Mouse (Mus musculus) stomach, embryonic 15.5 days (tissue): ENCODE data around the gene Ints5. TPM values are rescaled to one million over a fixed set of nuclear protein-coding genes. Genes with fewer than 3 reads are reported as not detected.

Source experiments
- ATAC-seq: fragments of 200-750 bp; cut with Nextera tagmentation; 2 replicates; pipeline ENCODE4 v1.8.0; 2017; ENCODE audit warnings: low read depth, moderate number of reproducible peaks, moderate TSS enrichment; ENCODE audit not compliant: insufficient read depth, low FRiP score
- H3K27ac ChIP-seq: fragments of 300-500 bp; sonication (generic); 2 replicates; pipeline ENCODE4 v1.5.1; 2015; ENCODE audit warnings: mild to moderate bottlenecking, inconsistent platforms
- H3K27me3 ChIP-seq: fragments of 300-500 bp; sonication (generic); replicated peaks from 2 replicates; pipeline ENCODE4 v1.6.1; 2015; ENCODE audit warnings: inconsistent platforms
- H3K36me3 ChIP-seq: fragments of 300-500 bp; sonication (generic); 2 replicates; pipeline ENCODE4 v1.6.1; 2015; ENCODE audit warnings: inconsistent platforms
- H3K4me1 ChIP-seq: fragments of 300-500 bp; sonication (generic); 2 replicates; pipeline ENCODE4 v1.6.1; 2015; ENCODE audit warnings: inconsistent platforms
- H3K4me2 ChIP-seq: fragments of 300-500 bp; sonication (generic); 2 replicates; pipeline ENCODE4 v1.6.1; 2015; ENCODE audit warnings: mild to moderate bottlenecking, inconsistent platforms
- H3K4me3 ChIP-seq: fragments of 300-500 bp; sonication (generic); replicated peaks from 2 replicates; pipeline ENCODE4 v1.5.1; 2015; ENCODE audit warnings: inconsistent platforms
- H3K9ac ChIP-seq: fragments of 300-500 bp; sonication (generic); 2 replicates; pipeline ENCODE4 v1.6.1; 2015; ENCODE audit warnings: inconsistent platforms
- H3K9me3 ChIP-seq: fragments of 300-500 bp; sonication (generic); 2 replicates; pipeline ENCODE4 v1.6.1; 2016; ENCODE audit warnings: inconsistent platforms
- WGBS: fragments of 180-500 bp; shearing (Covaris S2); methylation state at CpG from one replicate; pipeline ENCODE4 v1.1.7; 2015; 5-methylcytosine and 5-hydroxymethylcytosine counted together
- polyA plus RNA-seq: library from polyadenylated mRNA; unstranded; fragments of >200 nt; fragmentation: Nextera tagmentation; extraction: Ambion mirVana; gene quantifications from 2 replicates; pipeline ENCODE4 v1.2.1, GENCODE M21; 2015

The Ints5 gene
- polyA plus RNA-seq, 1 experiment from 2014 or later, result 36.8 TPM

DNA sequence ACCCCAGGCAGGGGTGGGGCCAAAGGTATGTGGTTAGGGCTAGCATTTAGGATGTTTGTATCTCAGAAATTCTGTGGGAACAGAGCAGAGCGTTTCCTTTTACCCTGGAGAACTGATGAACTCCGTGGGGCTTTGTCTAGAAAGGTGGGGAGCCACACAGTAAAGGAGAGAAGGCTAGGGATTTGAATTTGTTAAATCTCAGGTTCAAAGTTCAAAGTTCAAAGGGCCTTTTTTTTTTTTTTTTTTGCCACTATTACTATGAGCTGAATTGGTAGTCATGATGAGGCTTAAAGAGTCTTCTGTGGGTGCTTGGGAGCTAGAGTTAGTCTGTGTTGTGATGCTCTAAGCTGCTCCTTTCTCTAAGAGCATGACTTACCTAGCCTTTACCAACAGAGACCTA lies 43.9 kb downstream of the Ints5 start:
- Histone ChIP-seq H3K9ac (no peak overlapping the region), H3K27me3 (no peaks in the 10 kb centered on the region), H3K4me1 (peaks cover 8% of the 10 kb centered on the region), H3K4me2 (no peak overlapping the region), H3K36me3 (peaks cover 35% of the 10 kb centered on the region), H3K27ac (no peak overlapping the region), H3K9me3 (no peaks in the 10 kb centered on the region), H3K4me3 (no peak overlapping the region)
- 89% methylated on average over 2 of the region's 2 CpGs for WGBS
- ATAC-seq, result no peak

DNA sequence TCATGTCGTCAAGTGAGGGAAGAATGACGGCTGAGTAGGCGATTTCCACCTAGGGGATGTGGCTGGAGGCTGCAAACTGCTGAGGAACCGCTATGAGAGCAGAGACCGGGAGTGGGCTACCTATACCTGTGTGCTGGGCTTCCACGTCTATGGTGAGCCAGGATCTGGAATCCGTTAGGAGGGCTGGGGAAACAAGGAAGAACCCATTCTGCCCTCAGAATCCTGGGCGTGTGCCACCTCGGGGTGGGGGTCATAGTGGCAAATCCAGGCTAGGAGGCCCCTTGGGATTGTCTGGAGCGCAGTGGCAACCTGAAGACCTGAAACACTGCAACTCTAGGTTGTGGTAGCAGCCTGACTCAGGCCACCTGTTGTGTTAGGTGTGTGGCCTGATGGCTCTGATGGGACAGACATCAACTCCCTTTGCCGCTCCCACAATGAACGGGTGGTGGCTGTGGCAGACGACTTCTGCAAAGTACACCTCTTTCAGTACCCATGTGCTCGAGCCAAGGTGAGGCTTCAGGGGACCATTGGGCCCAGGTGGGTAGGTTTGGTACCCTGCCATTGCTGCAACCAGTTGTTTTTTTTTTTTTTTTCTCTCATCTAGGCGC lies 47.8 kb downstream of the Ints5 start:
- peak overlapping the region; percentile 98; the same call in 1 of the 2 replicates for H3K27ac ChIP-seq
- H3K4me3 ChIP-seq, result no peak overlapping the region
- 76% methylated on average over 15 of the region's 15 CpGs for WGBS
- H3K27me3 ChIP-seq, result no peaks in the 10 kb centered on the region
- H3K4me2 ChIP-seq, result peak overlapping the region; percentile 67; the same call in 1 of the 2 replicates
- 0 out of 2 replicates have a peak overlapping the region, but pooled peaks have one; percentile 50 for H3K9ac ChIP-seq
- peaks cover 21% of the 10 kb centered on the region for H3K36me3 ChIP-seq
- peaks cover 30% of the 10 kb centered on the region for H3K4me1 ChIP-seq
- no peaks in the 10 kb centered on the region for H3K9me3 ChIP-seq
- ATAC-seq, result no peak

DNA sequence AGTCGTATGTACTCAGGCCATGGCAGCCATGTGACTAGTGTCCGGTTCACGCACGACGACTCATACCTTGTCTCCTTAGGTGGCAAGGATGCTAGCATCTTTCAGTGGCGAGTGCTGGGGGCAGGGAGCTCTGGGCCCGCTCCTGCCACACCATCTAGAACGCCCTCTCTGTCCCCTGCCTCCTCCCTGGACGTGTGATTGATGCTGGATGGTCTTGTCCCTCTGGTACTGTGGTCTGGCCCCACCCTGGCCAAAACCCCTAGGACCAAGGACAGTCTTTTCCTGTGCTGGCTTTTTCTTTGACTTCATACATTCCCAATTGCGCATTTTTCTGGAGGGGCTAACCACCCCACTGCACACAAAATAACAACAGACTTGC lies 48.3 kb downstream of the Ints5 start:
- H3K36me3 ChIP-seq, result peaks cover 26% of the 10 kb centered on the region
- H3K9me3 ChIP-seq, result no peaks in the 10 kb centered on the region
- no peak for ATAC-seq
- peaks cover 30% of the 10 kb centered on the region for H3K4me1 ChIP-seq
- peak overlapping the region; percentile 96 for H3K4me3 ChIP-seq
- H3K27ac ChIP-seq, result peak overlapping the region; percentile 98
- peak overlapping the region; percentile 67 for H3K4me2 ChIP-seq
- peak overlapping the region; percentile 50; the same call in 1 of the 2 replicates for H3K9ac ChIP-seq
- WGBS, result 29% methylated on average over 10 of the region's 10 CpGs
- H3K27me3 ChIP-seq, result no peaks in the 10 kb centered on the region

DNA sequence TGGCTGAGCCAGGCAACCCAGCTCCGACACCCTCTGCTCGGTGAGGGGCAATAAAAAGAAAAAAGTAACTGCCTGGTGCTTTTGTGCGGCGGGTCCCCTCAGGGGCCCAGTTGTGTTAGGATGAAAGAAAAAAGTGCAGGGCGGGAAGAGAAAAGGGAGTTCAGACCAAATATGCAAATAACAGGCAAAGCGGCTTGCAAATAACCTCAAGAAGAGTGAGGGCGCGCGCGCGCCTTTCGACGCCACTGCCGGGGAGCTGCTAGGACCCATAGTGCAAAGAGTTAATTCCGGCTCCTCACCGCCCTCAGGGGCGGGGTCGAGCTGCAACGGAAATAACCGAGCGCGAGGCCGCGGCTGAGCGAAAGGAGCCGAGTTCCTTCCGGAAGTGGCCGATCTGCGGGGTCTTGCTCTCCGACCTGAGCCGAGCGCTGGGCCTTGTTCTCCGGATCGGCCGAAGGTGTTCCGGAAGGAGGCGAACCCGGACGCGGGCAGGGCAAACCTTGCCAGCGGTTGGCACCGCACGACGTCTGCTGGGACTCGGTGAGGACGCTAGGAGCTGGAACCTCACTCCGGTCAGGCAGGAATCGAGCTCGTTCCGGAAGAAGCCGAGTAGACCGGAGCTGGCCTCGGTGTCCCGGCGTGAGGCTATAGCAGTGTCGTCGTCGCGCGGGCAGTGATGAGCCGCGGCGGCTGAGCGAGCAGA lies 48.9 kb downstream of the Ints5 start, which contains the start of gene Mta2:
Gene Mta2, plus strand, starts transcription at position 361 of the 703 bp plus-strand sequence.
- Histone ChIP-seq H3K4me1 (peaks cover 30% of the 10 kb centered on the region), H3K4me3 (peak within 1 kb of the TSS; percentile 96), H3K9ac (peak within 1 kb of the TSS; percentile 99), H3K27ac (peak within 1 kb of the TSS; percentile 98), H3K36me3 (peaks cover 31% of the 10 kb centered on the region), H3K9me3 (no peaks in the 10 kb centered on the region), H3K4me2 (peak within 1 kb of the TSS; percentile 67), H3K27me3 (no peaks in the 10 kb centered on the region)
- WGBS, result under 1% methylated on average over 64 of the region's 64 CpGs
- ATAC-seq, result peak; percentile 95

DNA sequence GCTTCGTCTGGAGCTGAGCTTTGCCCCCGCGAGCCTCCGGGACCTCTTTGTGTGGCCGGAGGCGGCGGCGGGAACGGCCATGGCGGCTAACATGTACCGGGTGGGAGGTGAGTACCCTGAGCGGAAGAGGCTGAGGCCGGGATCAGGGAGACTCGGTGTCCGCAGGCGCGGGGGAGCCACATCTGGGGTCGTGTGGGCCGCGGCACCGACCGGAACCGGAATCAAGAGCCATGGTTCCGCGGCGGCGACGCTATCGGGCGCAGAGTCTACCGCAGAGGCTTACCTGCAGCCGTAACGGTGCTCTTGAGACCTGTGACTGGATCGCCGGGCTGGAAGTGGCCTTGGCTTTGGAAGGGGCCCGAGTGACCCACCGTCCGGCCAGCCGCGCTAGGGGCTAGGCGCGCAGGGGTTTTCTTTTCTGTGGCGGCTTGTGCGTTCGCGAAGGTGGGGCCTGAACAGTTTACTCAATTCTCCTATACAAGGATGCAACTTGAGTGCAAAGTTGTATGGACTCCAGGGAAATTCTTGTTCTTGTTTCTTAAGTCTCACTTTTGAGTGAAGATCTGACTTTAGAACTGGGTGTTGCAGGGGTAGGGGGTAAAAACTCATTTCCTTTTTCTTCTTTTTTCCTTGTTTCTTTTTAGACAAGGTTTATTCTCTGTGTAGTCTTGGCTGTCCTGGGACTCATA lies 49.6 kb downstream of the Ints5 start:
- 0% methylated on average over 46 of the region's 46 CpGs for WGBS
- peak; percentile 43 for ATAC-seq
- Histone ChIP-seq H3K36me3 (peaks cover 30% of the 10 kb centered on the region), H3K4me3 (peak overlapping the region; percentile 96), H3K9me3 (no peaks in the 10 kb centered on the region), H3K4me1 (peaks cover 30% of the 10 kb centered on the region), H3K4me2 (peak overlapping the region; percentile 67), H3K27me3 (no peaks in the 10 kb centered on the region), H3K9ac (peak overlapping the region; percentile 99), H3K27ac (peak overlapping the region; percentile 98)

DNA sequence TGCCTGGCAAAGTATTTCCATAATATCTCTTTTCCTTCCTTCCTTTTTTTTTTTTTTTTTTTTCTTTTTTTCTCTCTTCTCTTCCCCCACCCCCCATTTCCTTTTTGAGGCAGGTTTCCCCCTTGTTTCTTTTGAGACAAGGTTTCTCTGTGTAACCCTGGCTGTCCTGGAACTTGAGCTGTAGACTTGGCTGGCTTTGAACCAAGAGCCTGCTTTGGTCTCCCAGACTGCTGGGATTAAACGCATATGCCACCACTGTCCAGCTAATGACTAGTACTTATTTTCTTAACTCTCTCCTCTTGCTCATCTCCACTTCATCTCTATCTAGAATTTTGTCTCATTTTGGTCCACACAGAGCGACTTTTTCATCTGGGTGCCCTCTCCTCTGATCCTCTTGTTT lies 50.2 kb downstream of the Ints5 start:
- H3K36me3 ChIP-seq, result peaks cover 34% of the 10 kb centered on the region
- peak overlapping the region; percentile 67 for H3K4me2 ChIP-seq
- H3K27me3 ChIP-seq, result no peaks in the 10 kb centered on the region
- 41% methylated on average over 2 of the region's 2 CpGs for WGBS
- peak overlapping the region; percentile 96 for H3K4me3 ChIP-seq
- H3K4me1 ChIP-seq, result peaks cover 30% of the 10 kb centered on the region
- peak overlapping the region; percentile 99 for H3K9ac ChIP-seq
- no peak for ATAC-seq
- no peaks in the 10 kb centered on the region for H3K9me3 ChIP-seq
- peak overlapping the region; percentile 98 for H3K27ac ChIP-seq

DNA sequence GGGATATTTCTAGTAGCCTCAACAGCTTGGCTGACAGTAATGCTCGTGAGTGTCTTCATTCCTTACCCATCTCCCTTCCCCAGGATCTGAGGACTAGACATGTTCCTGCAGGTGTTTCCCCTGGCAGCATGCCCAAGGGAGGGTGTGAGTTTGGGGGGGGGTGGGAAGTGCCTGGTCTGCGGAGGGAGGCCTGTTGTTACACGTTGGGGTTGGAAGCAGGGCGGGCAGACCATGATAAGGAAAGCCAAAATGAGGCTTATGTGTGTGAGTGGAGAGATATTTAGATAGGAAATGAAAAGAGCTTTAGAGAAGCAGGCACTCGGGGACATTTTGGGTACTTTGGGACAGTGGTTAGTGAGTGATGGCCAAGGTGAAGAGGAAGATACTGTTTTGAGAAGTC lies 51.3 kb downstream of the Ints5 start:
- no peak for ATAC-seq
- WGBS, result 33% methylated on average over 5 of the region's 5 CpGs
- Histone ChIP-seq H3K9ac (no peak overlapping the region), H3K4me2 (peak overlapping the region; percentile 67), H3K27ac (peak overlapping the region; percentile 70; the same call in 1 of the 2 replicates), H3K4me1 (peaks cover 30% of the 10 kb centered on the region), H3K4me3 (peak overlapping the region; percentile 13), H3K27me3 (no peaks in the 10 kb centered on the region), H3K9me3 (no peaks in the 10 kb centered on the region), H3K36me3 (peaks cover 43% of the 10 kb centered on the region)

DNA sequence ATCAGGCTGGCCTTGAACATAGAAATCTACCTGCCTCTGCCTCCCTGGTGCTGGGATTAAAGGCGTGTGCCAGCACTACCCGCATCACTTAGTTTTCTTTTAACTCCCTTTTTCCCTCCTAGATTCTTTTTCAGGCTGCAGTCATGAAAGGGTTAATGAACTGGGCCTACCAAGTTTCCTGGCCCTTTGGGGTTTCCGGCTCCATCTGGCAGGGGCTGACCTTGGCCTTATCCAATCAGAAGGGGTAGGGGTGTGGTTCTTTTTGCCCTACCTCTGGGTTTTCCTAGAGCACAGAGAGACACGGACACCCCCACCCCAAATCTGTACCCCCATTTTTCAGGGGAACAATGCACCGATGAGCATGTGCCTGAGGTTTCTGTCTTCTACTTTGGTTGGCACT lies 51.9 kb downstream of the Ints5 start:
- Histone ChIP-seq H3K9ac (no peak overlapping the region), H3K9me3 (no peaks in the 10 kb centered on the region), H3K27me3 (no peaks in the 10 kb centered on the region), H3K4me3 (peak overlapping the region; percentile 26), H3K27ac (0 out of 2 replicates have a peak overlapping the region, but pooled peaks have one; percentile 35), H3K36me3 (peaks cover 44% of the 10 kb centered on the region), H3K4me1 (peaks cover 30% of the 10 kb centered on the region), H3K4me2 (peak overlapping the region; percentile 67)
- ATAC-seq, result no peak
- WGBS, result 13% methylated on average over 5 of the region's 5 CpGs

DNA sequence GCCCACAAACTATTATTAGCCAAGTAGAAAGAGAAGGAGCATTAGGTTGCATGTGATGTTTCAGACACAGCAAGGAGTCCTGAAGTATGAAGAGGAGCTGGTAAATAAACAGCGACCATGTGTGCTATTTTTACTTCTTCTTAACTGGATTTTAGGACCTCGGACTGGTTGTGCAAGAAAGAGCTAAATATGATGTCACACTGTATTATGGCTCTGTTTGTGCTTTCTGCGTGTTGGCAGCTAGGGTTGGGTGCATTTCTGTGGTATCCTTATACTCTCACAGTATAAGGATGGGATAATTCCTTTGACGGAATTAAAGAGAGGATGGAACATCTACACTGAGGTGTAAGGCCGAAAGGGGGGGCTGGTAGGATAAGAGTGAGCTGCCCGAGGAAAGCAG lies 52.4 kb downstream of the Ints5 start:
- Histone ChIP-seq H3K9me3 (no peaks in the 10 kb centered on the region), H3K4me1 (peaks cover 30% of the 10 kb centered on the region), H3K36me3 (peaks cover 47% of the 10 kb centered on the region), H3K9ac (no peak overlapping the region), H3K4me2 (peak overlapping the region; percentile 67), H3K27me3 (no peaks in the 10 kb centered on the region), H3K27ac (no peak overlapping the region), H3K4me3 (peak overlapping the region; percentile 26)
- WGBS, result 72% methylated on average over 6 of the region's 6 CpGs
- no peak for ATAC-seq

DNA sequence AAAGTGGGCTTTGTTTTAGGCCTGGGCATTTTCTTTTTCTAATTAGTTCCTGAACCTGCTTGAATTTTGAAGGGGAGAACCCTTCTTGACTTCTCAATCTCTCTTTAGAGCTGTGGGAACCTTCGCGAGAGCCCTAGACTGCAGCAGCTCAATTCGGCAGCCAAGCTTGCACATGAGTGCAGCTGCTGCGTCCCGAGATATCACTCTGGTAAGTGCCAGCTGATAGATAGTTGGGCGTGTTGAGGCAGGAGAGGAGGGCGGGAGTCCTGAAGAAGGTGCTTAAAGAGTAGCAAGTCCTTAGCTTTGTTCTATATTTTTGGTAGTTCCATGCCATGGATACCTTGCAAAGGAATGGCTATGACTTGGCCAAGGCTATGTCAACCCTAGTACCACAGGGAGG lies 54.1 kb downstream of the Ints5 start:
- Histone ChIP-seq H3K27me3 (no peaks in the 10 kb centered on the region), H3K27ac (no peak overlapping the region), H3K36me3 (peaks cover 63% of the 10 kb centered on the region), H3K4me2 (no peak overlapping the region), H3K9ac (no peak overlapping the region), H3K9me3 (no peaks in the 10 kb centered on the region), H3K4me1 (peaks cover 25% of the 10 kb centered on the region), H3K4me3 (no peak overlapping the region)
- ATAC-seq, result no peak
- WGBS, result 79% methylated on average over 7 of the region's 7 CpGs
